Mouse (Mus musculus): ENCODE measurements around the gene C1qtnf4.

DNA sequence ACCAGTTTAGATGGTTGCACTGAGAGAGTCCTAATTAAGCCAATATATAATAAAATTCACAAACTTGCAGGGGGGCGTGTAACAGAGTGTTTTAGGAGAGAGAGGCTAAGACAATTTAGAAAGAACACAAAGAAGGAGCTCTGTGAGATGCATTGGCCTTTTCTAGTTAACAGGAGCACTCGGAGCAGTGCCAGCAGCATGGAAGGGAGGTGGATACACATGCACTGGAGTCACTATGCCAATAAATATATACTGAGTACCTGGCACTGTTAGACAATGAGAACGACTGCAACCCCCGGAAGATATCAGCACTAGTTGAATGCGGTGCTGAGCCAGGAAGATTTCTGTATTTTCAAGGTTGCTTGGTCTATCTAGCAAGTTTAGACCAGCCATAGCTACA lies 41.4 kb upstream of the C1qtnf4 start:
- TF ChIP-seq POLR2A (IDR thresholded peaks at IDR 0.05; ENCODE audit: control insufficient read depth, extremely low read depth, insufficient read depth, low read length, poor library complexity) = no peak
- TF ChIP-seq CTCF (IDR thresholded peaks at IDR 0.05; ENCODE audit: borderline replicate concordance, control insufficient read depth, extremely low read depth, insufficient read depth, low read length, poor library complexity) = no peak

All from thymus, adult 2 months (tissue).